17 mouse cellular contexts compared by ENCODE assay signal in genomic region chr7:40142906-40143305, GRCm38 (mm10).
DNase-seq lines count a peak whose midpoint lies in the region; ATAC-seq lines count a peak whose summit lies in the region.
"Had no signal": no experiment of that assay in that cellular context is flagged by ENCODE, and none has a peak within 500 bp of the region (broad histone marks: within the 10 kb centered on the region; RNA-seq: fewer than 3 reads in every experiment).

No protein-coding gene starts in this region.

- ATAC-seq in heart, embryonic 11.5 days (replicated peaks; ENCODE audit: insufficient number of reproducible peaks, low FRiP score, low TSS enrichment) = no peak
- ATAC-seq: inflammation-experienced regulatory T-cells, adult 6 months had no signal

- no peaks in the 10 kb centered on the region for H3K4me1 ChIP-seq in heart, embryonic 11.5 days (ENCODE audit: control insufficient read depth, insufficient read depth, low read length)
- H3K4me1 ChIP-seq: heart, embryonic 10.5 days; limb, embryonic 13.5 days; neural tube, embryonic 13.5 days had no signal

- H3K27me3 ChIP-seq in heart, embryonic 11.5 days (ENCODE audit: control insufficient read depth, insufficient read depth, low read length) = no peaks in the 10 kb centered on the region
- H3K27me3 ChIP-seq: limb, embryonic 13.5 days; neural tube, embryonic 13.5 days had no signal

- no peak overlapping the region for H3K4me3 ChIP-seq in heart, embryonic 11.5 days (ENCODE audit: low read depth, low read length)
- H3K4me3 ChIP-seq: gastrocnemius, adult 2 months; heart, embryonic 10.5 days; limb, embryonic 13.5 days; neural tube, embryonic 13.5 days had no signal

- H3K36me3 ChIP-seq in heart, embryonic 11.5 days (ENCODE audit: control insufficient read depth, insufficient read depth, low read length) = no peaks in the 10 kb centered on the region
- H3K36me3 ChIP-seq: heart, embryonic 10.5 days; limb, embryonic 13.5 days; neural tube, embryonic 13.5 days had no signal

- 63% methylated on average over 4 of the region's 4 CpGs for WGBS in heart, embryonic 11.5 days (ENCODE audit: insufficient replicate concordance)

- peak; percentile 34 for DNase-seq in heart, adult 11 months
- DNase-seq in ovary, postnatal 14 days (ENCODE audit: low spot score) = peak; percentile 4
- no peak for DNase-seq in ovary, postnatal 36 days (ENCODE audit: low spot score)
- DNase-seq in adrenal gland, postnatal 14 days = peak; percentile 29
- peak; percentile 56 for DNase-seq in testis, postnatal 10 days (ENCODE audit: low spot score)
- no peak for DNase-seq in embryo, embryonic 11 days
- DNase-seq: cerebellum, adult 2 months; gastrocnemius, adult 2 months; heart, postnatal 36 days; kidney, postnatal 14 days; retina, postnatal 1 day; thymus, postnatal 14 days had no signal

- H3K4me2 ChIP-seq in heart, embryonic 11.5 days = no peak overlapping the region
- H3K4me2 ChIP-seq: limb, embryonic 13.5 days; neural tube, embryonic 13.5 days had no signal

- H3K9ac ChIP-seq in heart, embryonic 11.5 days (ENCODE audit: low read depth, low read length) = no peak overlapping the region
- H3K9ac ChIP-seq: limb, embryonic 13.5 days; neural tube, embryonic 13.5 days had no signal

- no peak overlapping the region for H3K27ac ChIP-seq in heart, embryonic 11.5 days (ENCODE audit: low read depth, low read length)
- H3K27ac ChIP-seq: gastrocnemius, adult 2 months; heart, embryonic 10.5 days; limb, embryonic 13.5 days; neural tube, embryonic 13.5 days had no signal

- H3K9me3 ChIP-seq in heart, embryonic 11.5 days (replicated peaks; ENCODE audit: control insufficient read depth, low read length) = no peaks in the 10 kb centered on the region
- H3K9me3 ChIP-seq: heart, embryonic 10.5 days; neural tube, embryonic 13.5 days had no signal

Comparison
In these comparisons a context has a peak if more than half of its experiments do, and no peak if none do; other contexts are left out.
1. DNase-seq: peak in heart, adult 11 months (single experiment), ovary, postnatal 14 days (single experiment), adrenal gland, postnatal 14 days (single experiment) and testis, postnatal 10 days (single experiment); none in ovary, postnatal 36 days (single experiment) and embryo, embryonic 11 days (single experiment).